Mouse (Mus musculus) liver, embryonic 11.5 days (tissue): ENCODE results near the gene Cadm1. TPM values are rescaled to one million over a fixed set of nuclear protein-coding genes. Genes with fewer than 3 reads are reported as not detected.

Experiments used
- ATAC-seq: fragments of 200-750 bp; cut with Nextera tagmentation; replicated peaks from 2 replicates; pipeline ENCODE4 v1.8.0; 2017; ENCODE audit warnings: moderate number of reproducible peaks, mild to moderate bottlenecking, moderate TSS enrichment, moderate library complexity; ENCODE audit not compliant: low FRiP score
- DNase-seq: peaks from one replicate; pipeline ENCODE4 v3.0.0-alpha.2; 2017; ENCODE audit warnings: low spot score
- H3K27ac ChIP-seq: fragments of 300-500 bp; sonication (generic); 2 replicates; pipeline ENCODE4 v1.5.1; 2014; ENCODE audit warnings: mild to moderate bottlenecking, low read depth, low read length, control low read depth
- H3K27me3 ChIP-seq: fragments of 300-500 bp; sonication (generic); replicated peaks from 2 replicates; pipeline ENCODE4 v1.6.1; 2014; ENCODE audit warnings: low read length, mixed read lengths; ENCODE audit not compliant: control insufficient read depth, insufficient read depth
- H3K36me3 ChIP-seq: fragments of 300-500 bp; sonication (generic); 2 replicates; pipeline ENCODE4 v1.6.1; 2014; ENCODE audit warnings: mild to moderate bottlenecking, low read length, moderate library complexity, mixed read lengths; ENCODE audit not compliant: control insufficient read depth, insufficient read depth
- H3K4me1 ChIP-seq: fragments of 300-500 bp; sonication (generic); replicated peaks from 2 replicates; pipeline ENCODE4 v1.6.1; 2014; ENCODE audit warnings: low read length, mixed read lengths; ENCODE audit not compliant: control insufficient read depth, insufficient read depth
- H3K4me2 ChIP-seq: fragments of 300-500 bp; sonication (generic); 2 replicates; pipeline ENCODE4 v1.6.1; 2014; ENCODE audit warnings: mild to moderate bottlenecking, control low read depth, moderate library complexity
- H3K4me3 ChIP-seq: fragments of 300-500 bp; sonication (generic); 2 replicates; pipeline ENCODE4 v1.5.1; 2014; ENCODE audit warnings: low read depth, low read length, control low read depth
- H3K9ac ChIP-seq: fragments of 300-500 bp; sonication (generic); 2 replicates; pipeline ENCODE4 v1.6.1; 2014; ENCODE audit warnings: low read depth, low read length, control low read depth
- H3K9me3 ChIP-seq: fragments of 300-500 bp; sonication (generic); 2 replicates; pipeline ENCODE4 v1.6.1; 2016; ENCODE audit warnings: low read length, inconsistent platforms, mixed read lengths; ENCODE audit not compliant: control insufficient read depth
- WGBS: fragments of 180-500 bp; shearing (Covaris S2); extraction: QIAGEN DNeasy Blood & Tissue Kit; methylation state at CpG from one replicate; pipeline ENCODE4 v1.1.7; 2014; 5-methylcytosine and 5-hydroxymethylcytosine counted together
- polyA plus RNA-seq: library from polyadenylated mRNA; unstranded; fragments of >200 nt; fragmentation: Nextera tagmentation; extraction: Ambion mirVana; gene quantifications from 2 replicates; pipeline ENCODE4 v1.2.1, GENCODE M21; 2014

The Cadm1 gene
- polyA plus RNA-seq, 1 experiment from 2014 or later = 27.6 TPM

DNA sequence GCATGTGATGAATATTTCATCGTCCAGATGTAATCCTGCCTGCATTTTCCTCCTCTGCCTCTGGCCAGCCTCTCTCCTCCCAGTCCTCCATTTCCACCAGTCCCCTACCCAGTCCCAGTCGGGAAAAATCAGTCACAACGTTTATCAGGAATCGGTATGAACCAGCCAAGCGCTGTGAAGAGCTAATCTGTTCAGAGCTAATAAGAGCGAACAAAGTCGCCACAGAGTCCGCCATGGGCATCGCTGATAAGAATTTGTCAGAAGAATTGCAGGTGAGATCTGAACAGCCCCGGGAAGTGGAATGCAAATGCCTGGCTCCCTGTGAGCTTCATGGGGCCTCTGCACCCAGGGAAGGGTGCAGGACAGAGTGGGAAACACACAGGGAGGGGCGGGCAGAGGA, 352.4 kb downstream of the Cadm1 start:
- no peak overlapping the region for H3K27ac ChIP-seq
- no peaks in the 10 kb centered on the region for H3K27me3 ChIP-seq
- no peak overlapping the region for H3K4me2 ChIP-seq
- DNase-seq = no peak
- WGBS = 52% methylated on average over 11 of the region's 11 CpGs
- no peak overlapping the region for H3K9ac ChIP-seq
- H3K4me1 ChIP-seq = no peaks in the 10 kb centered on the region
- no peaks in the 10 kb centered on the region for H3K36me3 ChIP-seq
- no peaks in the 10 kb centered on the region for H3K9me3 ChIP-seq
- ATAC-seq = no peak
- no peak overlapping the region for H3K4me3 ChIP-seq

DNA sequence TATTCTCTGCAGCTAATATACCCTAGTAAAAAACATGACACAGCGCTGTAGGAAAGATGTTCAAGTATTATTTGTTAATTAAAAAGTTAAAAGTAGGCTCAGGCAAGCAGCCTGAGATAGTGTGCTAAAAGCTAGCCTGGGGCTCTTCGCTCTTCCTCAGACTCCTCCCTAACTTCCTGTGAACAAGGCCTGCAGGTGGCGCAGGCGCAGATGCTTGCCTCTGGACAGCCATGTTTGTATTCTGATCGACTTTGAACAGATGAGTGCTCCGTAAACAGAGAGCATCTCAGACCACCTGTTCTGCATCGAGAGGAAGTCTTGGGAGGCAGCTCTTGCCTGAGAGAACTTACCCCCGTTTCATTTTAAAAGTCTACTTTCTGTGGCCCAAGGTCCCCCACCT, 361.7 kb downstream of the Cadm1 start:
- 72% methylated on average over 8 of the region's 8 CpGs for whole genome bisulfite sequencing

GRCm38 (mm10) chr9:47892995-47893394, 363.0 kb downstream of the Cadm1 start:
- H3K36me3 ChIP-seq = no peaks in the 10 kb centered on the region
- no peak overlapping the region for H3K4me3 ChIP-seq
- ATAC-seq (no peak), DNase-seq (no peak)
- H3K9ac ChIP-seq = no peak overlapping the region
- H3K27ac ChIP-seq = no peak overlapping the region
- H3K4me2 ChIP-seq = no peak overlapping the region
- H3K27me3 ChIP-seq = no peaks in the 10 kb centered on the region
- no peaks in the 10 kb centered on the region; the same call in none of the 2 replicates for H3K4me1 ChIP-seq
- 50% methylated on average over 6 of the region's 6 CpGs for WGBS
- no peaks in the 10 kb centered on the region for H3K9me3 ChIP-seq

More for the DNA sequence above, 361.7 kb downstream of the Cadm1 start:
- Histone ChIP-seq H3K9ac (no peak overlapping the region), H3K27me3 (no peaks in the 10 kb centered on the region), H3K4me2 (no peak overlapping the region), H3K4me1 (no peaks in the 10 kb centered on the region; the same call in none of the 2 replicates), H3K27ac (no peak overlapping the region), H3K36me3 (no peaks in the 10 kb centered on the region), H3K4me3 (no peak overlapping the region), H3K9me3 (no peaks in the 10 kb centered on the region)
- ATAC-seq (no peak), DNase-seq (no peak)

GRCm38 (mm10) chr9:47894096-47894495, 364.1 kb downstream of the Cadm1 start:
- no peak overlapping the region for H3K4me3 ChIP-seq
- DNase-seq = no peak
- no peak overlapping the region for H3K27ac ChIP-seq
- no peak overlapping the region for H3K9ac ChIP-seq
- no peaks in the 10 kb centered on the region for H3K36me3 ChIP-seq
- H3K27me3 ChIP-seq = no peaks in the 10 kb centered on the region
- no peaks in the 10 kb centered on the region; the same call in none of the 2 replicates for H3K4me1 ChIP-seq
- ATAC-seq = no peak
- 38% methylated on average over 5 of the region's 5 CpGs for WGBS
- H3K4me2 ChIP-seq = no peak overlapping the region
- H3K9me3 ChIP-seq = no peaks in the 10 kb centered on the region

GRCm38 (mm10) chr9:47894661-47895060, 364.7 kb downstream of the Cadm1 start:
- Histone ChIP-seq H3K36me3 (no peaks in the 10 kb centered on the region), H3K4me2 (no peak overlapping the region), H3K9ac (no peak overlapping the region), H3K27ac (no peak overlapping the region; the same call in 1 of the 2 replicates), H3K27me3 (no peaks in the 10 kb centered on the region), H3K4me3 (no peak overlapping the region), H3K9me3 (no peaks in the 10 kb centered on the region), H3K4me1 (no peaks in the 10 kb centered on the region; the same call in none of the 2 replicates)
- DNase-seq = no peak
- ATAC-seq = no peak
- 40% methylated on average over 7 of the region's 7 CpGs for WGBS

GRCm38 (mm10) chr9:47895121-47895520, 365.1 kb downstream of the Cadm1 start:
- H3K4me1 ChIP-seq = no peaks in the 10 kb centered on the region; the same call in none of the 2 replicates
- WGBS = 47% methylated on average over 9 of the region's 9 CpGs
- H3K4me2 ChIP-seq = no peak overlapping the region
- no peaks in the 10 kb centered on the region for H3K27me3 ChIP-seq
- no peaks in the 10 kb centered on the region for H3K9me3 ChIP-seq
- ATAC-seq (no peak), DNase-seq (no peak)
- no peak overlapping the region for H3K4me3 ChIP-seq
- H3K27ac ChIP-seq = no peak overlapping the region; the same call in 1 of the 2 replicates
- H3K9ac ChIP-seq = no peak overlapping the region
- no peaks in the 10 kb centered on the region for H3K36me3 ChIP-seq

GRCm38 (mm10) chr9:47900734-47901133, 370.8 kb downstream of the Cadm1 start:
- Histone ChIP-seq H3K9me3 (no peaks in the 10 kb centered on the region), H3K27me3 (no peaks in the 10 kb centered on the region), H3K4me1 (no peaks in the 10 kb centered on the region), H3K9ac (no peak overlapping the region), H3K4me3 (no peak overlapping the region), H3K27ac (no peak overlapping the region), H3K36me3 (no peaks in the 10 kb centered on the region), H3K4me2 (no peak overlapping the region)
- DNase-seq = no peak
- no peak for ATAC-seq
- WGBS = 79% methylated on average over 10 of the region's 10 CpGs

DNA sequence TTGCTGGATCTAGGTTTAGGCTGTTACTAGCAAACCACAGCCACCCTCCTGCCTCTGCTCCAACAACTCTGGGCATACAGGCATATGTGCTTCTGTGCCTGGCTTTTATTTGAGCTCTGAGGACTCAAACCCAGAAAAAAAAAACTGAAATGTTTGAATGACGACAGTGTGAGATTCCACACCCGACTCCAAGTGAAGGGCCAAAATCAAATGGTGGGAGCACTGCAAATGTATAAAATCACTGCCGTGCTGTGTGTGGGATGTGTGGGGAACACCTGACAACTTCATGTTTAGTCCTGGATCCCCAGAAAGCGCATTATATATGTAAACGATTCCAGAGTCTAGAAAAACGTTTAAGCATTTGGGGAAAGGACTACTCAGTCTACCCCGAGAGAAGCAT, 373.7 kb downstream of the Cadm1 start:
- H3K9ac ChIP-seq = no peak overlapping the region
- ATAC-seq (no peak), DNase-seq (no peak)
- no peak overlapping the region for H3K27ac ChIP-seq
- H3K27me3 ChIP-seq = no peaks in the 10 kb centered on the region
- no peak overlapping the region for H3K4me2 ChIP-seq
- H3K9me3 ChIP-seq = no peaks in the 10 kb centered on the region
- WGBS = 71% methylated on average over 7 of the region's 7 CpGs
- no peak overlapping the region for H3K4me3 ChIP-seq
- no peaks in the 10 kb centered on the region for H3K4me1 ChIP-seq
- no peaks in the 10 kb centered on the region for H3K36me3 ChIP-seq

DNA sequence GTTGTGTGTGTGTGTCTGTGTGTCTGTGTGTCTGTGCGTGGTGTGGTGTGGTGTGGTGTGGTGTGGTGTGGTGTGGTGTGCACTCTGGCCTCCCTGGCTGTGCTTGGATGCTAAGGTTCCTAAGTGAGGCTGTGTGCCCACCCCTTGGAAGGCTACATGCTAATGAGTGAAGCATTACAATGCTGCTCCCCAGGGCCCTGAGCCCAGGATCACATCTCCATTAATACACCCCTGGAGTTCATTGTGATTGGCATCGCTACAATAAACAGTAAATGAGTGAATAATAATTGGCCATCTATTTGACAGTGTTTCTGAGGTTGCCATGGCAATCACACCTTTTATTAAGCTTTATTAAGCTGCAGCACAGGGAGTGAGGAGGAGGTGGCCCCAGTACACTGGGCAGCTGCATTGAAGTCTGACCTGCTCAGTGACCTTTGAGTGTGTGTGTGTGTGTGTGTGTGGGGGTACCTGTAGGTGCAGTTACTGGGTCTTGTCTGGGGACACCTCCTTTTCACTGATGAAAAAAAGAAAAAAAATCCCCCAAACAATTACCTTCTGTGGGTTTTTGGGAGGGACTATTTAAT, 374.5 kb downstream of the Cadm1 start:
- ATAC-seq (no peak), DNase-seq (no peak)
- Histone ChIP-seq H3K9ac (no peak overlapping the region), H3K27me3 (no peaks in the 10 kb centered on the region), H3K9me3 (no peaks in the 10 kb centered on the region), H3K27ac (no peak overlapping the region), H3K4me3 (no peak overlapping the region), H3K36me3 (no peaks in the 10 kb centered on the region), H3K4me2 (no peak overlapping the region), H3K4me1 (no peaks in the 10 kb centered on the region)
- 71% methylated on average over 2 of the region's 2 CpGs for WGBS
